Mouse (Mus musculus) stomach, postnatal 0 days (tissue): ENCODE measurements at regions not wholly inside any gene's neighbourhood (a gene's known extent, or its start where the extent isn't known, plus 50 kb on each side); places are given as distances from the start of the nearest gene placed in this dataset.

ENCODE experiments used
- ATAC-seq: fragments of 200-750 bp; cut with Nextera tagmentation; 2 replicates; pipeline ENCODE4 v1.8.0; 2017; ENCODE audit not compliant: low FRiP score, low TSS enrichment
- DNase-seq: peaks from one replicate; pipeline ENCODE4 v3.0.0-alpha.2; 2016; ENCODE audit warnings: low spot score
- H3K27ac ChIP-seq: fragments of 300-500 bp; sonication (generic); replicated peaks from 2 replicates; pipeline ENCODE4 v1.5.1; 2014; ENCODE audit warnings: mild to moderate bottlenecking, control low read depth
- H3K27me3 ChIP-seq: fragments of 300-500 bp; sonication (generic); 2 replicates; pipeline ENCODE4 v1.6.1; 2014; ENCODE audit warnings: low read length; ENCODE audit not compliant: control insufficient read depth, insufficient read depth
- H3K36me3 ChIP-seq: fragments of 300-500 bp; sonication (generic); 2 replicates; pipeline ENCODE4 v1.6.1; 2014; ENCODE audit warnings: low read length, mixed read lengths; ENCODE audit not compliant: control insufficient read depth, insufficient read depth
- H3K4me1 ChIP-seq: fragments of 300-500 bp; sonication (generic); replicated peaks from 2 replicates; pipeline ENCODE4 v1.6.1; 2014; ENCODE audit warnings: antibody characterized with exemption; ENCODE audit not compliant: control insufficient read depth, insufficient read depth
- H3K4me2 ChIP-seq: fragments of 300-500 bp; sonication (generic); replicated peaks from 2 replicates; pipeline ENCODE4 v1.6.1; 2014; ENCODE audit warnings: low read depth, mild to moderate bottlenecking, control low read depth, moderate library complexity
- H3K4me3 ChIP-seq: fragments of 300-500 bp; sonication (generic); 2 replicates; pipeline ENCODE4 v1.5.1; 2014; ENCODE audit warnings: low read depth, low read length, control low read depth
- H3K9ac ChIP-seq: fragments of 300-500 bp; sonication (generic); 2 replicates; pipeline ENCODE4 v1.6.1; 2014; ENCODE audit warnings: mild to moderate bottlenecking, low read length, control low read depth, mixed read lengths
- H3K9me3 ChIP-seq: fragments of 300-500 bp; sonication (generic); 2 replicates; pipeline ENCODE4 v1.6.1; 2016; ENCODE audit warnings: low read length; ENCODE audit not compliant: control insufficient read depth
- CTCF ChIP-seq: IDR thresholded peaks from 2 replicates; pipeline ENCODE4 v1.5.1; 2016; ENCODE audit warnings: antibody characterized with exemption, low read depth, mild to moderate bottlenecking, moderate library complexity
- EP300 ChIP-seq: optimal IDR thresholded peaks from 2 replicates; pipeline ENCODE3; 2016; ENCODE audit warnings: antibody characterized with exemption
- WGBS: fragments of 180-500 bp; shearing (Covaris S2); extraction: QIAGEN DNeasy Blood & Tissue Kit; methylation state at CpG from one replicate; pipeline ENCODE4 v1.1.7; 2014; 5-methylcytosine and 5-hydroxymethylcytosine counted together

DNA sequence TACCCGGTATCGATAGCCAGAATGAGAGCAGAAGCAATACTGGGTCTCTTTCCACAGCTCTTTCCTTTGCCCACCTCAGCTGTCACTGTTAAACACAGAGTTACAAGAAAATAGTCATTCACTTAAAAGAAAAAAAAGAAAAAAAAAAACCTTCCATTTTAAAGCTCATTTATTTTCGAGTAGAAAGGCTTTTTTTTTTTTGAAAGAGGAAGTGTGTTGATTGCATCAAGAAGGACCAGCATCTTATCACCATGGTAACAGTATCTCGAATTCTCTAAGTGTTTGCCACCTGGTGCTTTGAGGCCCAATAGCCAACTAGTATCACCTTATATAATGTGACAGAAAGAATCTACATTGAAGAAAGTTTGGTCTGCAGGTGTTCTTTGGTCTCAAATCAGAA, 245.5 kb upstream of the Ccdc54 start:
- DNase-seq (no peak), ATAC-seq (no peak)
- TF ChIP-seq EP300 (no peak), CTCF (no peak)
- H3K9ac ChIP-seq: no peak overlapping the region
- H3K9me3 ChIP-seq: no peaks in the 10 kb centered on the region
- no peaks in the 10 kb centered on the region for H3K4me1 ChIP-seq
- H3K36me3 ChIP-seq: no peaks in the 10 kb centered on the region
- H3K27ac ChIP-seq: no peak overlapping the region
- no peaks in the 10 kb centered on the region for H3K27me3 ChIP-seq
- no peak overlapping the region for H3K4me2 ChIP-seq
- H3K4me3 ChIP-seq: no peak overlapping the region
- WGBS: 68% methylated on average over 4 of the region's 4 CpGs

DNA sequence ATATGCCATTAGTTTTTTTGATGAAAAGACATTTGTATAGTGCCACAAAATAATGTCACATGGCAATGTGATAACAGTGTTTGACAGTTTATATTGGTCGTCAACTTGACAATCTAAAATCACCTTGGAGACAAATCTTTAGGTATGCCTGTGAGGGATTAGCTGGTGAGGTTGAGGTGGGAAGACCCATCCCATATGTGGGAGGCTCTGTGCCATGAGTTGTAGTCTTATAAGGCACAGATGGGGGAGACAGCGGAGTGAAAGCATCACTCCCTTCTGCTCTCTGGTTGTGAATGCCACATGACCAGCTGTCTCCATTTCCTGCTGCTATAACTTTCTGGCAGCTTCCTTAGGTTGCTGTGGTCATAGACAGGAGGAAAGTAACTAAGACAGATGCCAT, 242.4 kb upstream of the Ccdc54 start:
- Histone ChIP-seq H3K9me3 (no peaks in the 10 kb centered on the region), H3K27me3 (no peaks in the 10 kb centered on the region), H3K9ac (no peak overlapping the region), H3K27ac (no peak overlapping the region), H3K36me3 (no peaks in the 10 kb centered on the region), H3K4me1 (no peaks in the 10 kb centered on the region), H3K4me2 (no peak overlapping the region), H3K4me3 (no peak overlapping the region)
- WGBS: 92% methylated on average over 2 of the region's 2 CpGs
- no peak for ATAC-seq
- DNase-seq: no peak
- no peak for TF ChIP-seq CTCF
- TF ChIP-seq EP300: no peak

DNA sequence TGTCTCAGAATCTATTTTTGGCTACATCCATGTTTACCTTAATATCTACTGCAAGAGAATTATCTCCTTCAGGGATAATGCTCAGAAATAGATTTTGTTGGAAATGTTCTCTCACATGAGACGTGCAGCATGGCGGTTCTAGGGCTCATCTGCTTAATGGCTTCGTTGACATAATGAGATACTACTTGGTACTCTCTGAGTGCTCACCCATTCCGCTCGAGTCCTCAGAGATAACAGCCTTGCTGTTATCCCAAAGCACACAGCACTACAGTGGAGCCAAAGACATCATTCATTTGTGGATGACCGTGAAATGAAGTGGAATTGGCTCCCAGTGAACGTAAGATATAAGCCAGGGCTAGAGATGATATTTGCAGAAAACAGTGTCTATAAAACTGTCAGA, 231.4 kb upstream of the Ccdc54 start:
- TF ChIP-seq EP300: no peak
- no peak for TF ChIP-seq CTCF
- Histone ChIP-seq H3K4me3 (no peak overlapping the region), H3K27me3 (no peaks in the 10 kb centered on the region), H3K4me1 (no peaks in the 10 kb centered on the region), H3K36me3 (no peaks in the 10 kb centered on the region), H3K9ac (no peak overlapping the region), H3K9me3 (no peaks in the 10 kb centered on the region), H3K27ac (no peak overlapping the region), H3K4me2 (no peak overlapping the region)
- 36% methylated on average over 7 of the region's 7 CpGs for WGBS
- DNase-seq (no peak), ATAC-seq (no peak)

DNA sequence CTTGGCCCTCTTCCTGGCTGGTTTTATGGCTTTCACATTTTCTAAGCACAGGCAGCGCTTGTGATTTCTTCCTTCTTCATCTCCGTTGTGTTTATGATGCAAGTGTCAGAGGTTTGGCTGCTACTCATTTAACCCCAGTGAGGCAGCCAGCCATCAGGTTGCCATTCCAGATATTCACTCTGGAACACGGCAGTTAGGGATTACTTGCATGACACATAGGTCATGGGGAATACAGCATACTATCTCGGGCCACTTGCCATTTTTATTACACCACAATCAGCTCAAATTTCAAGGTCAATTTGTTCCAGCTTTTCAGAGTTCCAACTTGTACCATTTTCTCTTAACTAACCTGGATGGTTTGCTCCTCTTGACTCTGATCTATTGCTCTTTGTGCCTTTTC, 223.7 kb upstream of the Ccdc54 start:
- H3K27ac ChIP-seq: no peak overlapping the region
- no peaks in the 10 kb centered on the region for H3K9me3 ChIP-seq
- no peaks in the 10 kb centered on the region for H3K27me3 ChIP-seq
- ATAC-seq: no peak
- no peak overlapping the region for H3K9ac ChIP-seq
- no peak overlapping the region for H3K4me2 ChIP-seq
- no peaks in the 10 kb centered on the region for H3K4me1 ChIP-seq
- no peaks in the 10 kb centered on the region for H3K36me3 ChIP-seq
- no peak for DNase-seq
- no peak overlapping the region for H3K4me3 ChIP-seq
- 31% methylated on average over 4 of the region's 4 CpGs for WGBS
- no peak for TF ChIP-seq EP300
- TF ChIP-seq CTCF: no peak

DNA sequence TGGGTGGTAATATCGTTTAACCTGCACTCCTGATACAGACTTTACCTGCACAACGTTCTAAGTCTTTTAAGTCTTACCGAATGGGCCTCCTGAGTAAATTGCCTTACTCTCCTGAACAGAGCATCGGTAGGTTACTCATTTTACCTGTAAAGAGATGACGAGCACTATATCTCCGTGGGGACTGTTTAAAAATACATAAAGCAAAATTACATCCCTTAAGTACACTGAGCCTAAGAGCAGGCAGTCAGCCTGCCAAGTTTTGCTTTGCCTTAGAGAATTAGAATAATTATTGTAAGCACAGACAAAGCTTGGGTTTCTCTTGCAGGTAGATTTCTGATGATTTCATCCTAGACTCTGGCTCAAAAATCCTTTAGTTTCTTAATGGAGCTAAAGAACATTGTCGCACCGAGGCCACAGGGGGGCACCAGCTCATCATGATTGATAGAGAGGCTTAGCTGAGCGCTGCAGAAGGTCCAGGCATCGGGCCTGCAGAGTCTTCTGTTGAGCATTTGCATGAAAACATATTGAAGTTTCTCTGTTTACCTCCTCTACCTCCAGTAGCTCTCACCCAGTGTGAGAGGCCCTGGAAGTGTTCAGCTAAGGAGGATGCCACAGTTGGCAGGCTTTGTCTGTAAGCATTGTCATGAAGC, 208.3 kb upstream of the Ccdc54 start:
- TF ChIP-seq EP300 (no peak), CTCF (peak; percentile 79)
- H3K4me2 ChIP-seq: no peak overlapping the region
- DNase-seq (peak; percentile 68), ATAC-seq (peak; percentile 63; the same call in 1 of the 2 replicates)
- H3K4me1 ChIP-seq: no peaks in the 10 kb centered on the region
- H3K27ac ChIP-seq: no peak overlapping the region
- H3K36me3 ChIP-seq: no peaks in the 10 kb centered on the region
- 32% methylated on average over 10 of the region's 10 CpGs for WGBS
- H3K9ac ChIP-seq: no peak overlapping the region
- no peaks in the 10 kb centered on the region for H3K9me3 ChIP-seq
- H3K27me3 ChIP-seq: no peaks in the 10 kb centered on the region
- no peak overlapping the region for H3K4me3 ChIP-seq

DNA sequence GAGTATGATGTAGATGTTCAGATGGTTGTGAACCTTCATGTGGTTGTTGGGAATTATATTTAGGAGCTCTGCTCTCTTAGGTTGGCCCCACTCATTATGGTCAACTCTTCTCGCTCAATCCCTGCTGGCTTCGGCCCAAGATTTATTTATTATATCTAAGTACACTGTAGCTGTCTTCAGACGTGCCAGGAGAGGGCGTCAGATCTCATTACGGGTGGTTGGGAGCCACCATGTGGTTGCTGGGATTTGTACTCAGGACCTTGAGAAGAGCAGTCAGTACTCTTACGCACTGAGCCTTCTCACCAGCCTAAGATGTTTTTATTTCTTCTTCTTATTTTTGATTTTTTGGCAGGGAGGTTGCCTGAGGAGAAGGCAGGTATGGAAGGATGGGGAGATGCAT, 207.1 kb upstream of the Ccdc54 start:
- TF ChIP-seq CTCF (no peak), EP300 (no peak)
- H3K36me3 ChIP-seq: no peaks in the 10 kb centered on the region
- H3K4me1 ChIP-seq: no peaks in the 10 kb centered on the region
- no peak overlapping the region for H3K4me3 ChIP-seq
- H3K27ac ChIP-seq: no peak overlapping the region
- no peaks in the 10 kb centered on the region for H3K9me3 ChIP-seq
- H3K27me3 ChIP-seq: no peaks in the 10 kb centered on the region
- 69% methylated on average over 6 of the region's 6 CpGs for WGBS
- DNase-seq (no peak), ATAC-seq (no peak)
- no peak overlapping the region for H3K9ac ChIP-seq
- no peak overlapping the region for H3K4me2 ChIP-seq
